Mouse (Mus musculus) lung, postnatal 0 days (tissue): ENCODE measurements around the gene Ensa.

Experiments used
- CTCF ChIP-seq: IDR thresholded peaks from 2 replicates; pipeline ENCODE4 v1.5.1; 2016; ENCODE audit warnings: antibody characterized with exemption, mild to moderate bottlenecking
- EP300 ChIP-seq: IDR thresholded peaks from 2 replicates; pipeline ENCODE4 v1.6.1; 2016; ENCODE audit warnings: antibody characterized with exemption, mild to moderate bottlenecking, control low read depth

DNA sequence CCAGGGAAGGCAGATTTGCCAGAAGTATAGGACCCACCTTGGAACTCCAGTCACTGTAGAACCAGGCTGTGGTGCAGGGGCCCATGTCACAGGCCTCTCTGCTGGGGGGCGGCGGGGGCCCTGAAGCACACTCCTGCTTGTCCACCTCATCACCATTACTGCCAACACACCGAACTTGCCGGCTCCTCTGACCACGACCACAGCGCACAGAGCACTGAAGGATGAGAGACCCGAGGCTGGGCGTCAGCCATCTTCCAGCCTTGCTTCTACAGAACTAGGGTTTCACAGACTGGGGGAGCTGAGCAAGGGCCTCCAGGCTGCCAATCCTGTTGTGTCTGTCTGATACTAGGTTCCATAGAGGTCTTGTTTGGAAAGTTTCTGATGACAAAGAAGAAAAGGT is 54.8 kb downstream of the Ensa start:
- TF ChIP-seq CTCF: no peak
- no peak for TF ChIP-seq EP300
